Comparison of ENCODE assay signal across 18 mouse cellular contexts in genomic region chr4:128304049-128304448, GRCm38 (mm10). TPM values are rescaled to one million over a fixed set of nuclear protein-coding genes. Genes with fewer than 3 reads are reported as not detected.
DNase-seq lines count a peak whose midpoint lies in the region; ATAC-seq lines count a peak whose summit lies in the region.
"Had no signal": no experiment of that assay in that cellular context is flagged by ENCODE, and none has a peak within 500 bp of the region (broad histone marks: within the 10 kb centered on the region; RNA-seq: fewer than 3 reads in every experiment).

No protein-coding gene starts in this region.

- DNase-seq in cerebellum, postnatal 14 days, result peak; percentile 53 to 63
- DNase-seq in layer of hippocampus, postnatal 25 days (ENCODE audit: extremely low spot score in 1 of 2, low spot score in 1 of 2), result peak; percentile 22 to 33
- DNase-seq in left cerebral cortex, postnatal 25 days (ENCODE audit: low spot score in 2 of 2), result peak; percentile 63 to 93
- DNase-seq in right cerebral cortex, postnatal 36 days (ENCODE audit: low spot score in 2 of 2), result peak; percentile 72 to 79
- DNase-seq in thymus, postnatal 14 days, result no peak
- DNase-seq in neural tube, embryonic 10.5 days (ENCODE audit: extremely low spot score, low spot score), result no peak
- DNase-seq: adrenal gland, postnatal 25 days; gastrocnemius, postnatal 10 days; heart, adult 18-20 months; liver; lung, adult 18-20 months; thymus, adult 18-20 months had no signal

- intact Hi-C loops in left cerebral cortex, postnatal 25 days (cut with DNase I), result no loop called here

- ATAC-seq in cerebellum, adult (ENCODE audit: insufficient number of reproducible peaks, low FRiP score, low TSS enrichment), result no peak
- ATAC-seq in erythroblast, adult 5-6 weeks (replicated peaks; ENCODE audit: low FRiP score, poor library complexity, severe bottlenecking), result no peak
- ATAC-seq: forebrain, embryonic 14.5 days; inflammation-experienced regulatory T-cells, adult 6 months had no signal

RNA-seq across cellular contexts. Expression of gene Hmgb4, which starts 43.3 kb away (rescaled TPM):
- total RNA-seq in layer of hippocampus, postnatal 25 days (2021), result not detected
- total RNA-seq in left cerebral cortex, postnatal 25 days (2021), result not detected
- total RNA-seq in erythroblast, adult 5-6 weeks (2015; ENCODE audit: low replicate concordance), result not detected in 2 replicates
- not detected in 2 replicates for total RNA-seq in erythroblast, adult 5-6 weeks (2017; ENCODE audit: low replicate concordance)
- total RNA-seq: adrenal gland, postnatal 25 days; gastrocnemius, postnatal 10 days; heart, adult 18-20 months; layer of hippocampus, postnatal 10 days; midbrain, postnatal 0 days had no signal

Comparison
In these comparisons a context has a peak if more than half of its experiments do, and no peak if none do; other contexts are left out.
1. DNase-seq: peak in cerebellum, postnatal 14 days (2 of 2), layer of hippocampus, postnatal 25 days (2 of 2), left cerebral cortex, postnatal 25 days (2 of 2) and right cerebral cortex, postnatal 36 days (2 of 2); none in thymus, postnatal 14 days (single experiment) and neural tube, embryonic 10.5 days (single experiment).